8 mouse cellular contexts compared by ENCODE assay signal in genomic region chr13:18698518-18699065, GRCm38 (mm10). TPM values are rescaled to one million over a fixed set of nuclear protein-coding genes. Genes with fewer than 3 reads are reported as not detected.
DNase-seq lines count a peak whose midpoint lies in the region; ATAC-seq lines count a peak whose summit lies in the region.

No protein-coding gene starts in this region.

- no peaks in the 10 kb centered on the region for H3K9me3 ChIP-seq in neural tube, embryonic 11.5 days (ENCODE audit: control insufficient read depth, low read length)

- ATAC-seq in neural tube, embryonic 11.5 days (ENCODE audit: insufficient read depth, low FRiP score, low TSS enrichment) = peak; percentile 68; the same call in 1 of the 2 replicates

- no peak overlapping the region for H3K4me2 ChIP-seq in neural tube, embryonic 11.5 days (ENCODE audit: low read depth)

- H3K4me3 ChIP-seq in neural tube, embryonic 11.5 days (ENCODE audit: low read depth, low read length) = no peak overlapping the region

- H3K27ac ChIP-seq in neural tube, embryonic 11.5 days (ENCODE audit: low read depth, low read length) = no peak overlapping the region

- intact Hi-C loops in left cerebral cortex, postnatal 10 days (cut with DNase I) = loop anchor here (2.0 to 5.0 kb wide), 2 partner anchors 576 to 642 kb away; no protein-coding TSS in a partner anchor

- no peaks in the 10 kb centered on the region for H3K36me3 ChIP-seq in neural tube, embryonic 11.5 days (ENCODE audit: control insufficient read depth, insufficient read depth, low read length)

- no peaks in the 10 kb centered on the region for H3K4me1 ChIP-seq in neural tube, embryonic 11.5 days (ENCODE audit: control insufficient read depth, insufficient read depth, low read length)

- no peak overlapping the region for H3K9ac ChIP-seq in neural tube, embryonic 11.5 days (ENCODE audit: low read length)

- DNase-seq in cerebellum, adult 18-20 months = peak; percentile 6 to 20
- no peak for DNase-seq in cerebellum, adult 11-12 months
- DNase-seq in urinary bladder, postnatal 25 days (ENCODE audit: low spot score) = peak; percentile 12
- no peak for DNase-seq in urinary bladder, adult 2 months (ENCODE audit: low spot score)
- peak; percentile 13 to 55 for DNase-seq in frontal cortex, postnatal 14 days (ENCODE audit: low spot score in 2 of 2)
- peak; percentile 31 to 51 for DNase-seq in left cerebral cortex, postnatal 10 days (ENCODE audit: extremely low spot score in 1 of 2, low spot score in 2 of 2)
- DNase-seq in neural tube, embryonic 11.5 days (ENCODE audit: low spot score) = peak; percentile 56
- DNase-seq in thymus, adult 18-20 months = no peak

- H3K27me3 ChIP-seq in neural tube, embryonic 11.5 days (ENCODE audit: control insufficient read depth, insufficient read depth, low read length) = no peaks in the 10 kb centered on the region

- WGBS in neural tube, embryonic 11.5 days = 47% methylated on average over 7 of the region's 7 CpGs

RNA-seq across cellular contexts. Expression of gene Vps41, which starts 18.5 kb away (rescaled TPM):
- 41.4 and 49.2 TPM in 2 replicates for polyA plus RNA-seq in urinary bladder, adult 2 months (2012; rRNA removed)
- total RNA-seq in left cerebral cortex, postnatal 10 days (2021) = 100 to 1,000 TPM; 136 to 137 TPM
- polyA plus RNA-seq in neural tube, embryonic 11.5 days (2014; fragmentation: Nextera tagmentation; extraction: Ambion mirVana) = 99.5 and 102 TPM in 2 replicates

Comparison
In these comparisons a context has a peak if more than half of its experiments do, and no peak if none do; other contexts are left out.
1. DNase-seq: peak in cerebellum, adult 18-20 months (2 of 2), urinary bladder, postnatal 25 days (single experiment), frontal cortex, postnatal 14 days (2 of 2), left cerebral cortex, postnatal 10 days (2 of 2) and neural tube, embryonic 11.5 days (single experiment); none in cerebellum, adult 11-12 months (single experiment), urinary bladder, adult 2 months (single experiment) and thymus, adult 18-20 months (0 of 2).